Mouse (Mus musculus): ENCODE measurements around the gene Ltbp4. TPM values are rescaled to one million over a fixed set of nuclear protein-coding genes. Genes with fewer than 3 reads are reported as not detected.

The Ltbp4 gene
- polyA plus RNA-seq, 1 experiment from 2014 or later, result 14.3 TPM

GRCm38 (mm10) chr7:27311651-27312284 lies 25.7 kb downstream of the Ltbp4 start:
- Histone ChIP-seq H3K36me3 (ENCODE audit: control insufficient read depth, insufficient read depth, low read length) (peaks cover 5% of the 10 kb centered on the region; the same call in 1 of the 2 replicates), H3K27ac (ENCODE audit: low read length) (no peak overlapping the region), H3K9ac (ENCODE audit: low read depth, low read length) (no peak overlapping the region), H3K4me3 (ENCODE audit: low read depth, low read length) (no peak overlapping the region), H3K4me1 (ENCODE audit: control insufficient read depth, insufficient read depth, low read length) (peaks cover 4% of the 10 kb centered on the region; the same call in 1 of the 2 replicates), H3K4me2 (ENCODE audit: low read length) (no peak overlapping the region), H3K27me3 (ENCODE audit: control insufficient read depth, insufficient read depth, low read depth, low read length) (no peaks in the 10 kb centered on the region), H3K9me3 (replicated peaks; ENCODE audit: control insufficient read depth, low read length, poor library complexity, severe bottlenecking) (peaks cover 2% of the 10 kb centered on the region; the same call in 1 of the 2 replicates)
- ATAC-seq, result no peak
- WGBS, result 95% methylated on average over 12 of the region's 12 CpGs

- Histone ChIP-seq H3K36me3 (ENCODE audit: control insufficient read depth, insufficient read depth, low read length) (peaks cover 5% of the 10 kb centered on the region; the same call in 1 of the 2 replicates), H3K4me3 (ENCODE audit: low read depth, low read length) (no peak overlapping the region), H3K4me1 (ENCODE audit: control insufficient read depth, insufficient read depth, low read length) (peaks cover 4% of the 10 kb centered on the region; the same call in 1 of the 2 replicates), H3K9ac (ENCODE audit: low read depth, low read length) (no peak overlapping the region), H3K4me2 (ENCODE audit: low read length) (no peak overlapping the region), H3K9me3 (replicated peaks; ENCODE audit: control insufficient read depth, low read length, poor library complexity, severe bottlenecking) (peaks cover 2% of the 10 kb centered on the region; the same call in 1 of the 2 replicates), H3K27ac (ENCODE audit: low read length) (no peak overlapping the region), H3K27me3 (ENCODE audit: control insufficient read depth, insufficient read depth, low read depth, low read length) (no peaks in the 10 kb centered on the region)
- WGBS, result 45% methylated on average over 8 of the region's 8 CpGs
- ATAC-seq, result no peak
These were observed 26.4 kb downstream of the Ltbp4 start for GRCm38 (mm10) chr7:27310996-27311535.

GRCm38 (mm10) chr7:27310306-27310705 lies 27.2 kb downstream of the Ltbp4 start:
- peaks cover 2% of the 10 kb centered on the region; the same call in 1 of the 2 replicates for H3K9me3 ChIP-seq (replicated peaks; ENCODE audit: control insufficient read depth, low read length, poor library complexity, severe bottlenecking)
- H3K4me3 ChIP-seq (ENCODE audit: low read depth, low read length), result peak overlapping the region; percentile 17
- H3K36me3 ChIP-seq (ENCODE audit: control insufficient read depth, insufficient read depth, low read length), result peaks cover 5% of the 10 kb centered on the region; the same call in 1 of the 2 replicates
- peak; percentile 49 for ATAC-seq
- no peak overlapping the region for H3K27ac ChIP-seq (ENCODE audit: low read length)
- peak overlapping the region; percentile 48 for H3K9ac ChIP-seq (ENCODE audit: low read depth, low read length)
- H3K4me1 ChIP-seq (ENCODE audit: control insufficient read depth, insufficient read depth, low read length), result peaks cover 4% of the 10 kb centered on the region; the same call in 1 of the 2 replicates
- peak overlapping the region; percentile 47 for H3K4me2 ChIP-seq (ENCODE audit: low read length)
- no peaks in the 10 kb centered on the region for H3K27me3 ChIP-seq (ENCODE audit: control insufficient read depth, insufficient read depth, low read depth, low read length)
- WGBS, result 5% methylated on average over 17 of the region's 17 CpGs

- no peak overlapping the region for H3K4me3 ChIP-seq (ENCODE audit: low read depth, low read length)
- no peaks in the 10 kb centered on the region for H3K27me3 ChIP-seq (ENCODE audit: control insufficient read depth, insufficient read depth, low read depth, low read length)
- no peak overlapping the region for H3K4me2 ChIP-seq (ENCODE audit: low read length)
- H3K4me1 ChIP-seq (ENCODE audit: control insufficient read depth, insufficient read depth, low read length), result peaks cover 4% of the 10 kb centered on the region; the same call in 1 of the 2 replicates
- 52% methylated on average over 3 of the region's 3 CpGs for WGBS
- peaks cover 5% of the 10 kb centered on the region; the same call in 1 of the 2 replicates for H3K36me3 ChIP-seq (ENCODE audit: control insufficient read depth, insufficient read depth, low read length)
- ATAC-seq, result no peak
- H3K9ac ChIP-seq (ENCODE audit: low read depth, low read length), result no peak overlapping the region
- peaks cover 2% of the 10 kb centered on the region; the same call in 1 of the 2 replicates for H3K9me3 ChIP-seq (replicated peaks; ENCODE audit: control insufficient read depth, low read length, poor library complexity, severe bottlenecking)
- H3K27ac ChIP-seq (ENCODE audit: low read length), result no peak overlapping the region
These were observed 27.7 kb downstream of the Ltbp4 start for GRCm38 (mm10) chr7:27309832-27310231.

- Histone ChIP-seq H3K27me3 (ENCODE audit: control insufficient read depth, insufficient read depth, low read depth, low read length) (no peaks in the 10 kb centered on the region), H3K36me3 (ENCODE audit: control insufficient read depth, insufficient read depth, low read length) (peaks cover 4% of the 10 kb centered on the region; the same call in 1 of the 2 replicates), H3K4me1 (ENCODE audit: control insufficient read depth, insufficient read depth, low read length) (peaks cover 4% of the 10 kb centered on the region; the same call in 1 of the 2 replicates), H3K27ac (ENCODE audit: low read length) (no peak overlapping the region), H3K9me3 (replicated peaks; ENCODE audit: control insufficient read depth, low read length, poor library complexity, severe bottlenecking) (peaks cover 2% of the 10 kb centered on the region; the same call in 1 of the 2 replicates), H3K9ac (ENCODE audit: low read depth, low read length) (no peak overlapping the region), H3K4me2 (ENCODE audit: low read length) (peak overlapping the region; percentile 47), H3K4me3 (ENCODE audit: low read depth, low read length) (0 out of 2 replicates have a peak overlapping the region, but pooled peaks have one; percentile 5)
- ATAC-seq, result no peak
- 15% methylated on average over 28 of the region's 28 CpGs for WGBS
These were observed 28.5 kb downstream of the Ltbp4 start for GRCm38 (mm10) chr7:27308821-27309549.

GRCm38 (mm10) chr7:27307551-27307950 lies 29.9 kb downstream of the Ltbp4 start:
- Histone ChIP-seq H3K4me3 (ENCODE audit: low read depth, low read length) (no peak overlapping the region), H3K9me3 (replicated peaks; ENCODE audit: control insufficient read depth, low read length, poor library complexity, severe bottlenecking) (no peaks in the 10 kb centered on the region), H3K9ac (ENCODE audit: low read depth, low read length) (no peak overlapping the region), H3K27me3 (ENCODE audit: control insufficient read depth, insufficient read depth, low read depth, low read length) (no peaks in the 10 kb centered on the region), H3K27ac (ENCODE audit: low read length) (no peak overlapping the region), H3K4me2 (ENCODE audit: low read length) (no peak overlapping the region), H3K36me3 (ENCODE audit: control insufficient read depth, insufficient read depth, low read length) (no peaks in the 10 kb centered on the region), H3K4me1 (ENCODE audit: control insufficient read depth, insufficient read depth, low read length) (peaks cover 4% of the 10 kb centered on the region; the same call in 1 of the 2 replicates)
- 62% methylated on average over 9 of the region's 9 CpGs for WGBS
- no peak for ATAC-seq

- no peaks in the 10 kb centered on the region for H3K9me3 ChIP-seq (replicated peaks; ENCODE audit: control insufficient read depth, low read length, poor library complexity, severe bottlenecking)
- ATAC-seq, result no peak
These were observed 31.0 kb downstream of the Ltbp4 start for GRCm38 (mm10) chr7:27306161-27307160.

GRCm38 (mm10) chr7:27305091-27305730 lies 32.3 kb downstream of the Ltbp4 start:
- Histone ChIP-seq H3K9me3 (replicated peaks; ENCODE audit: control insufficient read depth, low read length, poor library complexity, severe bottlenecking) (no peaks in the 10 kb centered on the region), H3K27me3 (ENCODE audit: control insufficient read depth, insufficient read depth, low read depth, low read length) (no peaks in the 10 kb centered on the region), H3K27ac (ENCODE audit: low read length) (no peak overlapping the region), H3K4me3 (ENCODE audit: low read depth, low read length) (no peak overlapping the region), H3K4me1 (ENCODE audit: control insufficient read depth, insufficient read depth, low read length) (peaks cover under 1% of the 10 kb centered on the region; the same call in 1 of the 2 replicates), H3K9ac (ENCODE audit: low read depth, low read length) (no peak overlapping the region), H3K4me2 (ENCODE audit: low read length) (no peak overlapping the region), H3K36me3 (ENCODE audit: control insufficient read depth, insufficient read depth, low read length) (no peaks in the 10 kb centered on the region)
- WGBS, result 84% methylated on average over 17 of the region's 17 CpGs
- ATAC-seq, result no peak

More at GRCm38 (mm10) chr7:27306161-27307160, 31.0 kb downstream of the Ltbp4 start:
- Histone ChIP-seq H3K4me2 (ENCODE audit: low read length) (no peak overlapping the region), H3K36me3 (ENCODE audit: control insufficient read depth, insufficient read depth, low read length) (no peaks in the 10 kb centered on the region), H3K27me3 (ENCODE audit: control insufficient read depth, insufficient read depth, low read depth, low read length) (no peaks in the 10 kb centered on the region), H3K9ac (ENCODE audit: low read depth, low read length) (no peak overlapping the region), H3K27ac (ENCODE audit: low read length) (no peak overlapping the region), H3K4me1 (ENCODE audit: control insufficient read depth, insufficient read depth, low read length) (peaks cover 4% of the 10 kb centered on the region; the same call in 1 of the 2 replicates), H3K4me3 (ENCODE audit: low read depth, low read length) (no peak overlapping the region)
- 76% methylated on average over 24 of the region's 24 CpGs for WGBS

Measured in midbrain, embryonic 16.5 days (tissue).